Mouse (Mus musculus) midbrain, embryonic 14.5 days (tissue): ENCODE measurements around the gene Stx5a. TPM values are rescaled to one million over a fixed set of nuclear protein-coding genes. Genes with fewer than 3 reads are reported as not detected.

ENCODE experiments used
- microRNA-seq: library from miRNA; unstranded; fragments of <30 nt; microRNA quantifications from one replicate; pipeline ENCODE4, GENCODE M21; 2016
- polyA plus RNA-seq: library from polyadenylated mRNA; unstranded; fragments of >200 nt; fragmentation: Nextera tagmentation; extraction: Ambion mirVana; gene quantifications from 2 replicates; pipeline ENCODE4 v1.2.1, GENCODE M21; 2014

Gene Stx5a
- polyA plus RNA-seq, 1 experiment from 2014 or later, result 110 TPM

Small RNA genes within 50 kb of the gene (microRNA-seq; reads per million reads assigned to microRNA genes)
- gene Mir6992, result not detected

Other genes with a start within 250 kb of the Stx5a start
- 4.5 and 6.4 TPM in 2 replicates for gene Slc22a8, start 150.2 kb upstream of the Stx5a start, polyA plus RNA-seq
- 8.0 TPM in 1 of 2 replicates, not detected in the other for gene Slc22a6, start 123.4 kb upstream of the Stx5a start, polyA plus RNA-seq
- gene Chrm1, start 77.6 kb upstream of the Stx5a start, polyA plus RNA-seq, result 0.19 and 0.45 TPM in 2 replicates
- 157 TPM in 2 replicates for gene Slc3a2, start 18.0 kb upstream of the Stx5a start, polyA plus RNA-seq
- gene Wdr74, start 5.6 kb upstream of the Stx5a start, polyA plus RNA-seq, result 89.1 and 95.7 TPM in 2 replicates
- gene 1700092M07Rik, start 695 bp upstream of the Stx5a start, polyA plus RNA-seq, result 0.97 and 1.1 TPM in 2 replicates
- gene Nxf1, start 15.7 kb downstream of the Stx5a start, polyA plus RNA-seq, result 146 and 171 TPM in 2 replicates
- gene Tmem223, start 29.6 kb downstream of the Stx5a start, polyA plus RNA-seq, result 270 and 278 TPM in 2 replicates
- 24.8 and 32.4 TPM in 2 replicates for gene Tmem179b, start 33.1 kb downstream of the Stx5a start, polyA plus RNA-seq
- gene Taf6l, start 45.0 kb downstream of the Stx5a start, polyA plus RNA-seq, result 18.0 and 21.0 TPM in 2 replicates
- gene Polr2g, start 57.2 kb downstream of the Stx5a start, polyA plus RNA-seq, result 156 and 165 TPM in 2 replicates
- 7.2 and 7.9 TPM in 2 replicates for gene Zbtb3, start 61.1 kb downstream of the Stx5a start, polyA plus RNA-seq
- 37.5 and 55.8 TPM in 2 replicates for gene Ttc9c, start 77.9 kb downstream of the Stx5a start, polyA plus RNA-seq
- gene Hnrnpul2, start 78.6 kb downstream of the Stx5a start, polyA plus RNA-seq, result 8.8 and 9.6 TPM in 2 replicates
- not detected in 2 replicates for gene AC129217.1, start 88.4 kb downstream of the Stx5a start, polyA plus RNA-seq
- gene Bscl2, start 96.1 kb downstream of the Stx5a start, polyA plus RNA-seq, result 78.2 and 98.7 TPM in 2 replicates
- gene Gng3, start 97.8 kb downstream of the Stx5a start, polyA plus RNA-seq, result 466 and 598 TPM in 2 replicates
- gene Lrrn4cl, start 109.4 kb downstream of the Stx5a start, polyA plus RNA-seq, result 0.28 and 0.62 TPM in 2 replicates
- 139 and 154 TPM in 2 replicates for gene Ubxn1, start 130.1 kb downstream of the Stx5a start, polyA plus RNA-seq
- gene Uqcc3, start 139.5 kb downstream of the Stx5a start, polyA plus RNA-seq, result 61.3 and 62.6 TPM in 2 replicates
- 34.9 and 38.0 TPM in 2 replicates for gene Lbhd1, start 142.3 kb downstream of the Stx5a start, polyA plus RNA-seq
- gene Gm49403, start 142.5 kb downstream of the Stx5a start, polyA plus RNA-seq, result not detected in 2 replicates
- gene 1810009A15Rik, start 147.4 kb downstream of the Stx5a start, polyA plus RNA-seq, result 40.4 and 43.1 TPM in 2 replicates
- gene Gm49416, start 147.5 kb downstream of the Stx5a start, polyA plus RNA-seq, result 0.30 TPM in 1 of 2 replicates, not detected in the other
- 28.2 and 31.1 TPM in 2 replicates for gene Ints5, start 151.6 kb downstream of the Stx5a start, polyA plus RNA-seq
- 59.0 and 83.3 TPM in 2 replicates for gene Ganab, start 156.7 kb downstream of the Stx5a start, polyA plus RNA-seq
- gene B3gat3, start 179.0 kb downstream of the Stx5a start, polyA plus RNA-seq, result 75.0 and 83.5 TPM in 2 replicates
- 1.4 TPM in 2 replicates for gene Rom1, start 187.9 kb downstream of the Stx5a start, polyA plus RNA-seq
- gene Eml3, start 188.1 kb downstream of the Stx5a start, polyA plus RNA-seq, result 4.3 and 5.5 TPM in 2 replicates
- 38.0 and 62.2 TPM in 2 replicates for gene Mta2, start 200.5 kb downstream of the Stx5a start, polyA plus RNA-seq
- 20.0 and 25.0 TPM in 2 replicates for gene Tut1, start 212.4 kb downstream of the Stx5a start, polyA plus RNA-seq
- gene Eef1g, start 225.6 kb downstream of the Stx5a start, polyA plus RNA-seq, result 308 and 311 TPM in 2 replicates
- gene Ahnak, start 247.9 kb downstream of the Stx5a start, polyA plus RNA-seq, result 1.2 and 4.2 TPM in 2 replicates